Mouse (Mus musculus): ENCODE results near the gene Hdac7. TPM values are rescaled to one million over a fixed set of nuclear protein-coding genes. Genes with fewer than 3 reads are reported as not detected.

The Hdac7 gene
- polyA plus RNA-seq, 1 experiment from 2014 or later = 32.1 TPM

GRCm38 (mm10) chr15:97776514-97776913 is 67.8 kb downstream of the Hdac7 start:
- peak; percentile 70 for DNase-seq (ENCODE audit: low spot score)
- H3K9me3 ChIP-seq (replicated peaks) = no peaks in the 10 kb centered on the region
- no peaks in the 10 kb centered on the region for H3K36me3 ChIP-seq
- H3K4me3 ChIP-seq = no peak overlapping the region
- peaks cover 57% of the 10 kb centered on the region for H3K4me1 ChIP-seq
- H3K27me3 ChIP-seq (ENCODE audit: low read depth, poor library complexity, severe bottlenecking) = peaks cover 13% of the 10 kb centered on the region; the same call in 1 of the 2 replicates
- H3K27ac ChIP-seq = no peak overlapping the region
- WGBS = 11% methylated on average over 8 of the region's 8 CpGs

DNA sequence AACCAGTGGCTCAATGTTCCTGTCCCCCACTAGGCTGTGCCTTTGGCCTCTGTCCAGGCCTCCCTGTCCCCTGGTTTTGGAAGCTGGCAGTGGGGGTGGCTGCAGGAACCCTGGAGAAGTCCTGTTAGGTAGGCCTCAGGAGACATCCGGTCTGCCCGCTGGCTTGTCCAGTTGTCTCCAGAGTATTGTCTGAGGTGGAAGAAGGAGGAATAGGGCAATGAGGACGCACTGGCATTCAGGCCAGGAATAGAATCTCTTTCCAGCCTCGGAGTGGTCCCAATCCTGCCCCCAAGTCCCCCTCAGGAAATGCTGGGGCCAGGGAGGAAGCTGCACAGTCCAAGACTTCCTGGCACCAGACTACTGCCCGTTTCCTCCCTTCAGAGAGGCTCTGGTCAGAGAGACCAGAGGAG is 70.3 kb downstream of the Hdac7 start:
- WGBS = 69% methylated on average over 5 of the region's 5 CpGs
- no peak for DNase-seq (ENCODE audit: low spot score)
- peaks cover 38% of the 10 kb centered on the region for H3K4me1 ChIP-seq

GRCm38 (mm10) chr15:97773108-97773507 is 71.2 kb downstream of the Hdac7 start:
- Histone ChIP-seq H3K4me3 (no peak overlapping the region), H3K27me3 (ENCODE audit: low read depth, poor library complexity, severe bottlenecking) (peaks cover 41% of the 10 kb centered on the region), H3K9me3 (replicated peaks) (no peaks in the 10 kb centered on the region), H3K36me3 (no peaks in the 10 kb centered on the region), H3K4me1 (peaks cover 46% of the 10 kb centered on the region), H3K27ac (peak overlapping the region; percentile 74; the same call in 1 of the 2 replicates)
- DNase-seq (ENCODE audit: low spot score) = no peak
- 42% methylated on average over 5 of the region's 5 CpGs for WGBS

More for the DNA sequence above, 70.3 kb downstream of the Hdac7 start:
- H3K4me3 ChIP-seq = no peak overlapping the region
- peak overlapping the region; percentile 74 for H3K27ac ChIP-seq
- H3K36me3 ChIP-seq = no peaks in the 10 kb centered on the region
- no peaks in the 10 kb centered on the region for H3K9me3 ChIP-seq (replicated peaks)
- peaks cover 36% of the 10 kb centered on the region for H3K27me3 ChIP-seq (ENCODE audit: low read depth, poor library complexity, severe bottlenecking)

DNA sequence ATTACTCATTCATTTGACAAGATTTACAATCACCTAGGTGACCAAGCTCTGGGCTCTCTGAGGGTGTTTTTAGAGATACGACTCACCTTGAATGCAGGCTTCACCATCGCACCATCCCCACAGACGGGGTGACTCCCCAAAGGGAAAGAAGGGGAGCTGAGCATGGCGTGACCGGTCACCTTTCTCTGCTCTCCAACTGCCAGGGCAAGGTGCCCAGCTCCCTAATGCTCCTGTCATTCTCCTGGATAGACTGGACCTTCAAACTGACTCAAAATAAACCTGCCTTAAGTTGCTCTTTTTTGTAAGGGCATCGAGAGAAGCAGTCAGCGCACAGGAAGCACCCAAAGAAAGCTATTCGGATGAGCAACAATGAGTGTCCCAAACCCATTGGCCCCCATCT is 74.0 kb downstream of the Hdac7 start:
- no peak for DNase-seq (ENCODE audit: low spot score)
- Histone ChIP-seq H3K4me3 (no peak overlapping the region), H3K27ac (no peak overlapping the region), H3K36me3 (no peaks in the 10 kb centered on the region), H3K9me3 (replicated peaks) (no peaks in the 10 kb centered on the region), H3K27me3 (ENCODE audit: low read depth, poor library complexity, severe bottlenecking) (peaks cover 53% of the 10 kb centered on the region), H3K4me1 (peaks cover 59% of the 10 kb centered on the region)
- 78% methylated on average over 8 of the region's 8 CpGs for WGBS

- Histone ChIP-seq H3K4me3 (peak overlapping the region; percentile 58), H3K36me3 (no peaks in the 10 kb centered on the region), H3K4me1 (peaks cover 62% of the 10 kb centered on the region), H3K27ac (peak overlapping the region; percentile 84), H3K27me3 (ENCODE audit: low read depth, poor library complexity, severe bottlenecking) (peaks cover 51% of the 10 kb centered on the region), H3K9me3 (replicated peaks) (no peaks in the 10 kb centered on the region)
- under 1% methylated on average over 18 of the region's 18 CpGs for WGBS
- DNase-seq (ENCODE audit: low spot score) = peak; percentile 70
These were observed 76.1 kb downstream of the Hdac7 start for GRCm38 (mm10) chr15:97768192-97768591.

DNA sequence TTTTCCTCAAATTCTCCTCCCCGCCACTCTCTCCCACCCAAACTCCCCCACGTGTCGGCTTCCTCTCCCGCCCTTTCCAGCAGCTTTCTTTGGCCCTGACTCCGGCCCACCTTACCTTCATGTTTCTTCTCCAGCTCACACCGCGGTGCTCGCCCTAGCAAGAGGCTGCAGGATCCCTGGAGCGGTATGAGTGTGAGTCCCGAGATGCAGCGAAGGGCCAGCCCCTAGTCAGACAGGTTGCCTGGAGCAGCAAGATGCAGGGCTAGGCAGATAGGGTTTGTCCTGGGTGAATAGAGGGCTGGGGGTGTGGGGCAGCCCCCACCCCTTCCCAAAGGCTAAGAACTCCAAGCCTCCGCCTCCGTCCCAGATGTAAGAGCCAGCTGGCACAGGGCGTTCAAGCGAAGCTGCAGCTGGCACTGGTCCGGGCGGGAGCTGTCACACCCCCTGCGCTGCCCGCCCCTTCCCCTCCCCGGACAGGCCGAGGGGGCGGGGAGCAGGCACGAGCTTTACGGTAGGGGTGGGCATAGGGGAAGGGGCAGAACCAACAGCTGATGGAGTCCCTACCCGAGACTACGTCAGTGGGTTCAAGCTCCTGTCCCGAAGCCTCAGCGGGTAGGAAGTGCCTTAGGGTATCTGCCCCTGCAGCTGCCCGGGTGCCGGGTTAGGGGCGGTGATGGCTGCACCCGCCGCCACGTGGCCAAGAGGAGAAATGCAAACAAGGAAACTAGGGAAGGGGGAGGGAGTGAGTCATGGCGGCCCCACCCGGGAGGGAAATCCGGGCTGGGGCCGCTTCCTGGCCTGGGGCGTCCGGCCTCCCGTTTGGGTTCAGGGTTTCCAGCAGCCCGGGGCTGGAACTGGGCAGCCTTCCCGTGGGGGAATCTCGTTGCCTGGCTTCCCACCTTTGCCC is 76.8 kb downstream of the Hdac7 start, which contains the start of gene Rapgef3:
Rapgef3 (minus strand) TSS at position 693 of the 907 bp plus-strand sequence.
- under 1% methylated on average over 44 of the region's 44 CpGs for WGBS
- DNase-seq (ENCODE audit: low spot score) = peak; percentile 85

GRCm38 (mm10) chr15:97766594-97767279 is 77.6 kb downstream of the Hdac7 start:
- peak; percentile 55 for DNase-seq (ENCODE audit: low spot score)
- peaks cover 69% of the 10 kb centered on the region for H3K4me1 ChIP-seq
- H3K36me3 ChIP-seq = no peaks in the 10 kb centered on the region

More for the DNA sequence above, 76.8 kb downstream of the Hdac7 start, which contains the start of gene Rapgef3:
- Histone ChIP-seq H3K27ac (peak within 1 kb of the TSS; percentile 84), H3K4me1 (peaks cover 62% of the 10 kb centered on the region), H3K9me3 (replicated peaks) (no peaks in the 10 kb centered on the region), H3K27me3 (ENCODE audit: low read depth, poor library complexity, severe bottlenecking) (peaks cover 51% of the 10 kb centered on the region), H3K4me3 (peak within 1 kb of the TSS; percentile 58), H3K36me3 (no peaks in the 10 kb centered on the region)

DNA sequence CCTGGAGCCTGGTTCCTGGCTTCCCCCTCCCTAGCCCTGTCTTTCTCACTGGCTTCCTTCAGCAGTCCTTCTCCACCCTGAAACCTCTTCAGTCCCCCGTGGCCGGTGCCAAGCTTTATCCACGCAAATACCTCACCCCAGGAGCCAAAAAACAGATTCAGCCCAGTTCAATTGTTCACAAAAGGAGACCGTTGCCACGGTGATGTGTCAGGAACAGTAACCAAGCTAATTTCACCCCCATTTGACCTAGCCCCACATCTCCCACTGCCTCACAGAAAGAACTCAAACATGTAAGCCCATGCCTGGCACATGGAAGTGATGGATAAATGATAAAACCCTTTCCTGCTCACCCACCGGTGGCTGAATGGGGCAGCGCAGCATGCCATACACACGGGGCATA is 78.1 kb downstream of the Hdac7 start:
- H3K4me3 ChIP-seq = peak overlapping the region; percentile 58
- H3K9me3 ChIP-seq (replicated peaks) = no peaks in the 10 kb centered on the region
- DNase-seq (ENCODE audit: low spot score) = no peak
- WGBS = 28% methylated on average over 8 of the region's 8 CpGs
- H3K27ac ChIP-seq = peak overlapping the region; percentile 84; the same call in 1 of the 2 replicates
- H3K4me1 ChIP-seq = peaks cover 75% of the 10 kb centered on the region
- peaks cover 51% of the 10 kb centered on the region for H3K27me3 ChIP-seq (ENCODE audit: low read depth, poor library complexity, severe bottlenecking)
- H3K36me3 ChIP-seq = no peaks in the 10 kb centered on the region

More at GRCm38 (mm10) chr15:97766594-97767279, 77.6 kb downstream of the Hdac7 start:
- no peaks in the 10 kb centered on the region for H3K9me3 ChIP-seq (replicated peaks)
- H3K27ac ChIP-seq = peak overlapping the region; percentile 84
- H3K27me3 ChIP-seq (ENCODE audit: low read depth, poor library complexity, severe bottlenecking) = peaks cover 51% of the 10 kb centered on the region
- H3K4me3 ChIP-seq = peak overlapping the region; percentile 58
- WGBS = 9% methylated on average over 23 of the region's 23 CpGs

DNA sequence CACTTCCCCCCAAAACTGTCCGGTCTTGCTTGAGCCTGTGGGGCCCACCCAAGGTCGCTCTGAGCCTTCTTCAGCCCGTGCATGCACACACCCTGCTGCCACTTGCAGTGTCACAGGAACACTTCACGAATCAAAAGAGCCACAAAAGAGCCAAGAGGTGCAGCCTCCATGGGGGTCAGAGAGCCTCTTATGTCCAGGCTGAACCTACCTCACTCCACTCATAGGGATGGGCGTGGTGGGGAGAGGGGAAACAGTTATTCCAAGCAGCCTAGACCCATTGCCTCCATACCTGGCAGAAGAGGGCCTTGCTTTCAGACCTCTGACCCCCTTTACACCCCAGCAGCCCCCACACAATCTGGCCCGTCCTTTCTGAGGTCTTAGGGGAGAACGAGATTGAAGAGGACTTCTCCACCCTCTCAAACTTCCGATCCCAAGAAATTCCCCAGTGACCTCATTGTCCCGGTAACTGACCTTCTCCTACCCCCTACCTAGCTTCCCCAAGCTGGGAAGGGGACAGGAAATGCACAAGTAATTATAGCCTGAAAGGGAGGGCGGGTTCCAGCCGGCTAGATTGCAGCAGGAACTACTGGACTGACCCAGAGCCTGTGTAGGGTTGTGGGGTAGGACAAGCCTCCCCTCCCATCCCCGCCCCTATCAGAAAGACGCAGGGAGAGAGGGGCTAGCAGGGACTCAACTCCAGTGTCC is 79.1 kb downstream of the Hdac7 start:
- Histone ChIP-seq H3K27ac (peak overlapping the region; percentile 84; the same call in 1 of the 2 replicates), H3K9me3 (replicated peaks) (no peaks in the 10 kb centered on the region), H3K36me3 (no peaks in the 10 kb centered on the region), H3K4me3 (peak overlapping the region; percentile 58), H3K27me3 (ENCODE audit: low read depth, poor library complexity, severe bottlenecking) (peaks cover 41% of the 10 kb centered on the region), H3K4me1 (peaks cover 78% of the 10 kb centered on the region)
- WGBS = 32% methylated on average over 13 of the region's 13 CpGs
- DNase-seq (ENCODE audit: low spot score) = no peak

DNA sequence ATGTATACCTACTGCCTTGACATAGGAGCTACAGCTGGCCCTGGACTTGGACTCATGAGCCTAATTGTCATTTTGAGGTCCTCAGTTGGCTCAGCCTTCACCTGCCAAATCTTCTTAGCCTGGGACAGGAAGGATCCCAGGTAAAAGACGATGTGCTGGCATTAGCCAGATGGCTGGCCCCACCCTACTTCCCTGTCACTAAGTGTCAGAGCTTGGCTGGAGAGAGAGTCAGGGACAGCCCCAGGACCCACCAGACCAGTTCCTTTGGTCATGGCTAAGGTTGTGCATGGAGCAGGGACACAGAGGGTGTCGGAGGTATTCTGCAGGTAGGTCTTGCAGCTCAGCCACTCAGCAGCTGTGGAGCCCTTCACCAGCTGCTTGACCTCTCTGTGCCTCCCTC is 79.8 kb downstream of the Hdac7 start:
- H3K27ac ChIP-seq = no peak overlapping the region
- H3K36me3 ChIP-seq = 0 out of 2 replicates have a peak, but pooled peaks cover 3% of the 10 kb centered on the region
- H3K4me1 ChIP-seq = peaks cover 81% of the 10 kb centered on the region
- peaks cover 34% of the 10 kb centered on the region for H3K27me3 ChIP-seq (ENCODE audit: low read depth, poor library complexity, severe bottlenecking)
- DNase-seq (ENCODE audit: low spot score) = no peak
- no peak overlapping the region for H3K4me3 ChIP-seq
- 74% methylated on average over 2 of the region's 2 CpGs for WGBS
- no peaks in the 10 kb centered on the region for H3K9me3 ChIP-seq (replicated peaks)

DNA sequence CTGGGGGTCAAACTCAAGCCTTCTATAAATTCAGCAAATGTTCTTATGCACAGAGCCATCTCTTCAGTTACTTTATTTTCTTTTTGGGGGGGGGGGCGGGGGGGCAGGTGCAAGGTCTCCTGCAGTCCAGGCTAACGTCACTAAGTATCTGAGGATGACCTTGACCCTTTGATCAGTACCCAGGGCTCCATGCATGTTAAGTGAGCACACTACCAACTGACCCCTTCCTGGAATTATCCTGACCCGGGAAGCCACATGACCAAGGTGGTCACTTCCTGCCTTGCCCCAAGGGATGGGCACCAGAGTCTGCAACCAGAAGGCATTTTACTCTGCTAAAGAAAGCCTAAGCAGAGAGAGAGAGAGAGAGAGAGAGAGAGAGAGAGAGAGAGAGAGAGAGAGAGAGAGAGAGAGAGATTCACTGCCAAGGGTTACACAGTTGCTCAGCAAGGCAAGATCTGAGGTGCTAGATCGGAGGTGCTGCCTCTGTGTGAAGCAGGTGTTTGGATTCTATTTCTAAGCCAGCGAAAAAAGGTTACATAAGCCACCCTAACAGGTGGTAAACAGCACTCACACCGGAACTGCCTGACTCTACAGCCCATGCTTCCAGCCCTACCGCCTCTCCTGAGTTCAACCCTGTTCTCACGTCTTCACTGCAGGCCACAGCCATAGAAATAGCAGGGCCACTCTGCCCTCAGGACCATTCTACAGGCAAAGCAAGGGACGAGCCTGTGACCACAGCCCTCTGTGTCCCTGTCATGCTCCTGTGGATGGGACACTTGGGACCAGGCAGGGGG is 80.8 kb downstream of the Hdac7 start:
- no peak for DNase-seq (ENCODE audit: low spot score)
- Histone ChIP-seq H3K4me1 (peaks cover 76% of the 10 kb centered on the region), H3K9me3 (replicated peaks) (no peaks in the 10 kb centered on the region), H3K4me3 (no peak overlapping the region), H3K36me3 (0 out of 2 replicates have a peak, but pooled peaks cover 3% of the 10 kb centered on the region), H3K27me3 (ENCODE audit: low read depth, poor library complexity, severe bottlenecking) (peaks cover 23% of the 10 kb centered on the region), H3K27ac (no peak overlapping the region)
- 67% methylated on average over 9 of the region's 9 CpGs for WGBS

GRCm38 (mm10) chr15:97762733-97763132 is 81.6 kb downstream of the Hdac7 start:
- Histone ChIP-seq H3K27me3 (ENCODE audit: low read depth, poor library complexity, severe bottlenecking) (peaks cover 23% of the 10 kb centered on the region), H3K9me3 (replicated peaks) (no peaks in the 10 kb centered on the region), H3K4me1 (peaks cover 69% of the 10 kb centered on the region), H3K4me3 (no peak overlapping the region), H3K27ac (no peak overlapping the region; the same call in 1 of the 2 replicates), H3K36me3 (0 out of 2 replicates have a peak, but pooled peaks cover 3% of the 10 kb centered on the region)
- DNase-seq (ENCODE audit: low spot score) = no peak
- WGBS = 67% methylated on average over 9 of the region's 9 CpGs
